Mouse (Mus musculus) forebrain, postnatal 0 days (tissue): Measurements from ENCODE around the gene Spred2. TPM values are rescaled to one million over a fixed set of nuclear protein-coding genes. Genes with fewer than 3 reads are reported as not detected.

Experiments
- ATAC-seq: fragments of 200-750 bp; cut with Nextera tagmentation; 2 replicates; pipeline ENCODE4 v1.8.0; 2017; ENCODE audit warnings: mild to moderate bottlenecking, moderate library complexity
- DNase-seq: peaks from one replicate; pipeline ENCODE4 v3.0.0-alpha.2; 2015
- H3K27ac ChIP-seq: fragments of 300-500 bp; sonication (generic); 2 replicates; pipeline ENCODE4 v1.5.1; 2014; ENCODE audit warnings: low read depth, mild to moderate bottlenecking, antibody characterized with exemption, low read length, moderate library complexity, mixed read lengths
- H3K27me3 ChIP-seq: fragments of 300-500 bp; sonication (generic); 2 replicates; pipeline ENCODE4 v1.6.1; 2014; ENCODE audit warnings: mild to moderate bottlenecking, low read length, mixed read lengths; ENCODE audit not compliant: insufficient read depth
- H3K36me3 ChIP-seq: fragments of 300-500 bp; sonication (generic); 2 replicates; pipeline ENCODE4 v1.6.1; 2014; ENCODE audit warnings: mild to moderate bottlenecking, moderate library complexity; ENCODE audit not compliant: insufficient read depth
- H3K4me1 ChIP-seq: fragments of 300-500 bp; sonication (generic); 2 replicates; pipeline ENCODE4 v1.6.1; 2014; ENCODE audit warnings: antibody characterized with exemption; ENCODE audit not compliant: insufficient read depth
- H3K4me2 ChIP-seq: fragments of 300-500 bp; sonication (generic); 2 replicates; pipeline ENCODE4 v1.6.1; 2014; ENCODE audit warnings: low read depth, mild to moderate bottlenecking, moderate library complexity
- H3K4me3 ChIP-seq: fragments of 300-500 bp; sonication (generic); 2 replicates; pipeline ENCODE4 v1.5.1; 2014; ENCODE audit warnings: low read depth, low read length, mixed read lengths
- H3K9ac ChIP-seq: fragments of 300-500 bp; sonication (generic); 2 replicates; pipeline ENCODE4 v1.6.1; 2014; ENCODE audit warnings: mild to moderate bottlenecking
- H3K9me3 ChIP-seq: fragments of 300-500 bp; sonication (generic); 2 replicates; pipeline ENCODE4 v1.6.1; 2016; ENCODE audit warnings: low read length
- CTCF ChIP-seq: sonication (generic); IDR thresholded peaks from 2 replicates; pipeline ENCODE4 v1.5.1; 2016; ENCODE audit warnings: antibody characterized with exemption, control low read depth, low read depth
- WGBS: fragments of 180-500 bp; shearing (Covaris S2); extraction: QIAGEN DNeasy Blood & Tissue Kit; methylation state at CpG from one replicate; pipeline ENCODE4 v1.1.7; 2014; 5-methylcytosine and 5-hydroxymethylcytosine counted together
- polyA plus RNA-seq: library from polyadenylated mRNA; unstranded; fragments of >200 nt; fragmentation: Nextera tagmentation; extraction: Ambion mirVana; gene quantifications from 2 replicates; pipeline ENCODE4 v1.2.1, GENCODE M21; 2015
- total RNA-seq: library from RNA; depleted of rRNA; stranded (reverse); fragments of >200 nt; gene quantifications from 2 replicates; pipeline ENCODE4 v1.2.3, GENCODE M21; 2014; rRNA removed

The Spred2 gene
- total and polyA plus RNA-seq, 2 experiments from 2014 or later, result 9.1 to 15.5 TPM

DNA sequence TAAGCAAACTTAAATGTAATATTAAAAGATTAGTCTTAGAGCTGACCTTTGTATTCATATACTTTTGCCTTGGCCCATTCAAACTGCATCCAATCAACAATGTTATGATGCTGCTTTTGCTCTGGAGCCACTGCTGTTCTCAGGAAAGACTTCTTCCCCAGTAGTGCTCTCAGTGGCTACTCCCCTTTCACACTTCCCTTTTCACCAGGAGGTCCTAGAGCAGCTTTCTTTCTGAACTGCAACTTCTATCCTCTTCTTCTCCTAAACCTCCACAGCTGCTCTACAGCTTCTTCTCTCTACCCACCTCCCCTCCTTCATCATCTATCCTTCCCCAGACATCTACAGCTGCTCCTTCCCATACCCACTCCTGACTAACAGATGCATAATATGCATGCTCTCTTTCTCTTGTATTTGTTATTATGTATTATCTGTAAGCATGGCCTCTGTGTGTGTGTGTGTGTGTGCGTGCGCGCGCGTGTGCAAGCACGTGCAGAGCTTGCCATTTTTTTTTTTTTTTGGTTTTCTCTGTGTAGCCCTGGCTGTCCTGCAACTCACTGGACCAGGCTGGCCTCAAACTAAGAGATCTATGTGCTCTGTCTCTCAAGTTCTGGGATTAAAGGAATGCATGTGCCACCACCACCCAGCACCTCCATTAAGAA is 144.3 kb downstream of the Spred2 start:
- 89% methylated on average over 6 of the region's 6 CpGs for WGBS
- H3K9ac ChIP-seq, result no peak overlapping the region
- peaks cover 29% of the 10 kb centered on the region for H3K36me3 ChIP-seq
- no peak overlapping the region for H3K27ac ChIP-seq
- no peak overlapping the region for H3K4me2 ChIP-seq
- ATAC-seq (no peak), DNase-seq (no peak)
- no peak overlapping the region for H3K4me3 ChIP-seq
- TF ChIP-seq CTCF, result no peak
- no peaks in the 10 kb centered on the region for H3K9me3 ChIP-seq
- no peaks in the 10 kb centered on the region for H3K4me1 ChIP-seq
- no peaks in the 10 kb centered on the region for H3K27me3 ChIP-seq

DNA sequence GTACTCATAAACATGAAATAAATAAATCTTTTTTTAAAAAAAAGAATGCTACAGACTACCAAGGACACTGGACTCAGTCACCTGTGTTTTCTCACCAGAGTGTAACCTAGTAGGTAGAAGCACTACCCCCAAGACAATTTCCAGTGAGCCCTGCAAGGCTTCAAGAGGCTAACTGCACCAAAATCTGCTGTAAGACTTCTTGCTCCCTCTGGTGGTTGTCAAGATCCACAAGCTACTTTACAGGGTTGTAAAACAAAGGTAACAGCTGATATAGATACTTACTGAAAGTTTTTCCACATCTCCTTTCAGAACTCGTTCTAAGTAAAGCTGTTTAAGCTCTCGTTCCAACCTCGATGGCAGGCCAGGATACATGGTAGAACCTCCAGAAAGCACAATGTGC is 148.0 kb downstream of the Spred2 start:
- 70% methylated on average over 3 of the region's 3 CpGs for WGBS
- no peak overlapping the region for H3K27ac ChIP-seq
- no peak overlapping the region for H3K4me3 ChIP-seq
- no peaks in the 10 kb centered on the region for H3K27me3 ChIP-seq
- peak; percentile 79 for TF ChIP-seq CTCF
- DNase-seq, result peak; percentile 70
- H3K36me3 ChIP-seq, result peaks cover 34% of the 10 kb centered on the region
- no peak overlapping the region for H3K4me2 ChIP-seq
- ATAC-seq, result peak; percentile 60
- no peaks in the 10 kb centered on the region for H3K9me3 ChIP-seq
- H3K9ac ChIP-seq, result no peak overlapping the region
- H3K4me1 ChIP-seq, result no peaks in the 10 kb centered on the region

DNA sequence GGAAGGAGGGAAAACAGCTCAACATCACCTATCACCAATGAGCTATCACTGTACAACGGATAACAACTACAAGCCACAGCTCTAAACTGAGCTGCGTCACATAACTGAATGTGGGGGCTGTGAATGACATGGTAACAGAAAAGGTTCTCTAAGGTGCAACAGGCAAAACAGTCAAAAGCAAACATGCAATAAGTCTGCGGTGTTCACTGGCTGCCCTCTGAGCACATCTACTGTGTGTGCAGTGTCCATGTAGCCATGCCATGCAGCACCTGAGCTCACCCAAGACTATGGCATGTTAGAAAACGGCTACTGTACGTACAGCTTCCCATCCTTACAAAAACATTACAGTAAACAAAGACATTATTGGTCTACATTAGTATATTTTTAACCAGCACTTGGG is 148.7 kb downstream of the Spred2 start:
- Histone ChIP-seq H3K9me3 (no peaks in the 10 kb centered on the region), H3K4me1 (no peaks in the 10 kb centered on the region), H3K4me3 (no peak overlapping the region), H3K36me3 (peaks cover 36% of the 10 kb centered on the region), H3K4me2 (no peak overlapping the region), H3K9ac (no peak overlapping the region), H3K27ac (no peak overlapping the region), H3K27me3 (no peaks in the 10 kb centered on the region)
- DNase-seq (no peak), ATAC-seq (no peak)
- WGBS, result 96% methylated on average over 5 of the region's 5 CpGs
- TF ChIP-seq CTCF, result no peak

Other genes starting within 250 kb of the Spred2 start
- gene Actr2, start 188.5 kb downstream of the Spred2 start, total RNA-seq, result 70.9 and 79.5 TPM in 2 replicates
- 158 and 179 TPM in 2 replicates for gene Actr2, start 188.5 kb downstream of the Spred2 start, polyA plus RNA-seq